Mouse (Mus musculus): ENCODE results near the gene Gm11937.

DNA sequence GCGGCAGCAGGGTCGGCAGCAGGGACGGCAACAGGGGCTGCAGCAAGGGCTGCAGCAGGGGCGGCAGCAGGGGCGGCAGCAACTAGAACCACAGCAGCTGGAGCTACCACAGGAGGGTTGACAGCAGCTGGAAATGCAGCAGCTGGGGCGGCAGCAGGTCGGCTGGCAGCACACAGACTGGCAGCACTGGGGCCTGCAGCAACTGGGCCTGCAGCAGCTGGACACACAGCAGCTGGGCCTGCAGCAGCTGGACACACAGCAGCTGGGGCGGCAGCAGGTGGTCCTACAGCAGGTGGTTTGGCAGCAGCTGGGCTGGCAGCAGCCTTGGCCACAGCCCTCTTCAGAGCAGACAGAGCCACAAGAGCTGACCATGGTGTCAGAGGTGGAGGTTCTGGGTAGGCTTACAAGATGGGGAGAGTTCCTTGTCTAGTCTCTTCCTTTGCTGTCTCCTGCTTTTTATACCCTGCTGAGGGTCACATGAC lies 24.7 kb upstream of the Gm11937 start, which contains the start of gene Krtap4-2:
- no peak for TF ChIP-seq EP300 (IDR thresholded peaks at IDR 0.05; ENCODE audit: low read depth in 1 of 2, low read length in 2 of 2)
- TF ChIP-seq NELFE (IDR thresholded peaks at IDR 0.05; ENCODE audit: low read depth, low read length): no peak
- TF ChIP-seq CTCF (IDR thresholded peaks at IDR 0.05 in 2 of 3, conservative IDR thresholded peaks at IDR 0.05 in 1 of 3; ENCODE audit: control insufficient read depth in 1 of 3, insufficient read depth in 1 of 3, low read depth in 2 of 3, low read length in 3 of 3, poor library complexity in 1 of 3, severe bottlenecking in 1 of 3): no peak
- TF ChIP-seq POLR2AphosphoS5 (IDR thresholded peaks at IDR 0.05; ENCODE audit: borderline replicate concordance, low read depth, low read length): no peak
- TF ChIP-seq E2F4 (IDR thresholded peaks at IDR 0.05; ENCODE audit: borderline replicate concordance, low read depth, low read length): no peak
- no peak for TF ChIP-seq KAT2A (conservative IDR thresholded peaks at IDR 0.05; ENCODE audit: low read depth, low read length)
- TF ChIP-seq RCOR1 (IDR thresholded peaks at IDR 0.05; ENCODE audit: low read depth, low read length): no peak
- TF ChIP-seq TBP (IDR thresholded peaks at IDR 0.05; ENCODE audit: low read depth, low read length): no peak
- TF ChIP-seq GATA1 (IDR thresholded peaks at IDR 0.05; ENCODE audit: low read depth, low read length): no peak
- no peak for TF ChIP-seq MAZ (IDR thresholded peaks at IDR 0.05; ENCODE audit: low read depth, low read length)

Measured in MEL (cell line).